ENCODE assay signal across 10 mouse cellular contexts in the genomic region with DNA sequence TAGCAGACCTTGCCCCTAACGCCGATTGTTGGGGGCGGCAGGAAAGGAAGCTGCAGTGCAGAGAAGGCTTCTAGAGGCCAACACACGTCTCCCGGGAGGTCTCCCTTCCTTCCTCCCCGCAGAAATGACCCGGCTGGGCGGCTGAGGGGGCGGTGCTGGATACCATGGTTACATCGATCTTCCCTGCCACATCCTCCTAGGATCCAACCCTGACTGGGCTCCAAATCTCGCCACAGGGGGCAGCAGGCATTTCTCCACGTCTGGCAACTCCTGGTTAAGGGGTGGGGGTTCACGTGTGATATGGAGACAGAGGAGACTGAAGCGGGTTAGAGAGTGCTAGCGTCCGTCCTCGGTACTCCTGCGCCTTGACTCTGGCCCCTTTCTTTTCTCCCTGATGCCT. TPM values are rescaled to one million over a fixed set of nuclear protein-coding genes. Genes with fewer than 3 reads are reported as not detected.
DNase-seq lines count a peak whose midpoint lies in the region; ATAC-seq and TF ChIP-seq lines count a peak whose summit lies in the region.
"Had no signal": no experiment of that assay in that cellular context is flagged by ENCODE, and none has a peak within 500 bp of the region (broad histone marks: within the 10 kb centered on the region; RNA-seq: fewer than 3 reads in every experiment).

No protein-coding gene starts in this region.

- WGBS in kidney, embryonic 14.5 days, result under 1% methylated on average over 18 of the region's 18 CpGs
- 7% methylated on average over 18 of the region's 18 CpGs for WGBS in forebrain, postnatal 0 days
- 2% methylated on average over 18 of the region's 18 CpGs for WGBS in intestine, embryonic 15.5 days

- ATAC-seq in kidney, embryonic 14.5 days (ENCODE audit: low FRiP score, low TSS enrichment), result peak; percentile 33
- peak; percentile 49 for ATAC-seq in forebrain, postnatal 0 days
- ATAC-seq in intestine, embryonic 15.5 days, result peak; percentile 18

- peak overlapping the region; percentile 42 for H3K27ac ChIP-seq in kidney, embryonic 14.5 days (ENCODE audit: low read depth, low read length)
- 0 out of 2 replicates have a peak overlapping the region, but pooled peaks have one; percentile 21 for H3K27ac ChIP-seq in forebrain, postnatal 0 days (ENCODE audit: low read depth, low read length)
- H3K27ac ChIP-seq in intestine, embryonic 15.5 days, result peak overlapping the region; percentile 49

- peaks cover 37% of the 10 kb centered on the region for H3K4me1 ChIP-seq in kidney, embryonic 14.5 days (ENCODE audit: control insufficient read depth, insufficient read depth, low read length)
- no peaks in the 10 kb centered on the region for H3K4me1 ChIP-seq in forebrain, postnatal 0 days (ENCODE audit: insufficient read depth)
- H3K4me1 ChIP-seq in intestine, embryonic 15.5 days (replicated peaks), result peaks cover 28% of the 10 kb centered on the region

- H3K27me3 ChIP-seq in kidney, embryonic 14.5 days (ENCODE audit: control insufficient read depth, insufficient read depth, low read length), result peaks cover 26% of the 10 kb centered on the region
- H3K27me3 ChIP-seq in forebrain, postnatal 0 days (ENCODE audit: insufficient read depth, low read length), result no peaks in the 10 kb centered on the region
- H3K27me3 ChIP-seq in intestine, embryonic 15.5 days (replicated peaks), result peaks cover 41% of the 10 kb centered on the region

- peak overlapping the region; percentile 49 for H3K4me2 ChIP-seq in kidney, embryonic 14.5 days (replicated peaks; ENCODE audit: low read depth, low read length)
- peak overlapping the region; percentile 38 for H3K4me2 ChIP-seq in forebrain, postnatal 0 days (ENCODE audit: low read depth)
- peak overlapping the region; percentile 56 for H3K4me2 ChIP-seq in intestine, embryonic 15.5 days (replicated peaks)

- TF ChIP-seq CTCF in forebrain, postnatal 0 days (IDR thresholded peaks at IDR 0.05; ENCODE audit: low read depth), result peak; percentile 59

- peak overlapping the region; percentile 47 for H3K9ac ChIP-seq in kidney, embryonic 14.5 days (ENCODE audit: low read depth, low read length)
- 0 out of 2 replicates have a peak overlapping the region, but pooled peaks have one; percentile 10 for H3K9ac ChIP-seq in forebrain, postnatal 0 days
- H3K9ac ChIP-seq in intestine, embryonic 15.5 days, result peak overlapping the region; percentile 30; the same call in 1 of the 2 replicates

- H3K36me3 ChIP-seq in kidney, embryonic 14.5 days (ENCODE audit: control insufficient read depth, insufficient read depth, low read length), result no peaks in the 10 kb centered on the region
- H3K36me3 ChIP-seq in forebrain, postnatal 0 days (ENCODE audit: insufficient read depth), result no peaks in the 10 kb centered on the region
- no peaks in the 10 kb centered on the region for H3K36me3 ChIP-seq in intestine, embryonic 15.5 days
- H3K36me3 ChIP-seq: G1E had no signal

- H3K4me3 ChIP-seq in kidney, embryonic 14.5 days (ENCODE audit: low read length), result peak overlapping the region; percentile 22
- no peak overlapping the region for H3K4me3 ChIP-seq in forebrain, postnatal 0 days (ENCODE audit: low read depth, low read length)
- H3K4me3 ChIP-seq in intestine, embryonic 15.5 days (replicated peaks), result peak overlapping the region; percentile 19

- H3K9me3 ChIP-seq in kidney, embryonic 14.5 days (ENCODE audit: control insufficient read depth, low read length), result no peaks in the 10 kb centered on the region
- no peaks in the 10 kb centered on the region for H3K9me3 ChIP-seq in forebrain, postnatal 0 days (ENCODE audit: low read length)
- no peaks in the 10 kb centered on the region for H3K9me3 ChIP-seq in intestine, embryonic 15.5 days

- no peak for DNase-seq in kidney, adult 9 months
- DNase-seq in R1 (ENCODE audit: low read depth, low spot score), result peak; percentile 82
- peak; percentile 69 for DNase-seq in forebrain, postnatal 0 days
- peak; percentile 88 for DNase-seq in mesoderm, embryonic 11.5 days (ENCODE audit: low read depth, low spot score)
- no peak for DNase-seq in urinary bladder, postnatal 10 days (ENCODE audit: low spot score)
- no peak for DNase-seq in cerebellum, adult 9-11 months

RNA-seq across cellular contexts. Expression of gene 3110082J24Rik, which starts 5.2 kb away (rescaled TPM):
- polyA plus RNA-seq in kidney, embryonic 14.5 days (2014; fragmentation: Nextera tagmentation; extraction: Ambion mirVana), result not detected in 2 replicates
- 1.0 and 2.0 TPM in 2 replicates for total RNA-seq in forebrain, postnatal 0 days (2014; rRNA removed)
- polyA plus RNA-seq in forebrain, postnatal 0 days (2015; fragmentation: Nextera tagmentation; extraction: Ambion mirVana), result 2.0 and 2.5 TPM in 2 replicates
- polyA plus RNA-seq in intestine, embryonic 15.5 days (2015; fragmentation: Nextera tagmentation; extraction: Ambion mirVana), result not detected in 2 replicates
- total RNA-seq: G1E had no signal
- polyA plus RNA-seq: G1E; small intestine, adult 2 months had no signal

RNA-seq across cellular contexts. Expression of gene Garem2, which starts 6.2 kb away (rescaled TPM):
- polyA plus RNA-seq in kidney, embryonic 14.5 days (2014; fragmentation: Nextera tagmentation; extraction: Ambion mirVana), result 0.61 and 0.80 TPM in 2 replicates
- total RNA-seq in forebrain, postnatal 0 days (2014; rRNA removed), result 10.4 and 10.5 TPM in 2 replicates
- 5.5 and 7.2 TPM in 2 replicates for polyA plus RNA-seq in forebrain, postnatal 0 days (2015; fragmentation: Nextera tagmentation; extraction: Ambion mirVana)
- polyA plus RNA-seq in intestine, embryonic 15.5 days (2015; fragmentation: Nextera tagmentation; extraction: Ambion mirVana), result 0.53 and 0.57 TPM in 2 replicates
- polyA plus RNA-seq: G1E had no signal

RNA-seq across cellular contexts. Expression of gene Tyms, which starts 37.7 kb away (rescaled TPM):
- polyA plus RNA-seq in kidney, embryonic 14.5 days (2014; fragmentation: Nextera tagmentation; extraction: Ambion mirVana), result 328 and 403 TPM in 2 replicates
- total RNA-seq in forebrain, postnatal 0 days (2014; rRNA removed), result 12.3 and 14.3 TPM in 2 replicates
- 26.8 and 34.1 TPM in 2 replicates for polyA plus RNA-seq in forebrain, postnatal 0 days (2015; fragmentation: Nextera tagmentation; extraction: Ambion mirVana)
- polyA plus RNA-seq in intestine, embryonic 15.5 days (2015; fragmentation: Nextera tagmentation; extraction: Ambion mirVana), result 276 and 288 TPM in 2 replicates

RNA-seq across cellular contexts. Expression of gene Hadha, which starts 43.8 kb away (rescaled TPM):
- 93.4 and 119 TPM in 2 replicates for polyA plus RNA-seq in kidney, embryonic 14.5 days (2014; fragmentation: Nextera tagmentation; extraction: Ambion mirVana)
- 50.3 and 57.9 TPM in 2 replicates for total RNA-seq in forebrain, postnatal 0 days (2014; rRNA removed)
- polyA plus RNA-seq in forebrain, postnatal 0 days (2015; fragmentation: Nextera tagmentation; extraction: Ambion mirVana), result 45.9 and 56.1 TPM in 2 replicates
- 178 and 193 TPM in 2 replicates for polyA plus RNA-seq in intestine, embryonic 15.5 days (2015; fragmentation: Nextera tagmentation; extraction: Ambion mirVana)

RNA-seq across cellular contexts. Expression of gene Hadhb, which starts 43.9 kb away (rescaled TPM):
- 129 and 149 TPM in 2 replicates for polyA plus RNA-seq in kidney, embryonic 14.5 days (2014; fragmentation: Nextera tagmentation; extraction: Ambion mirVana)
- total RNA-seq in forebrain, postnatal 0 days (2014; rRNA removed), result 54.4 and 59.3 TPM in 2 replicates
- polyA plus RNA-seq in forebrain, postnatal 0 days (2015; fragmentation: Nextera tagmentation; extraction: Ambion mirVana), result 43.2 and 46.2 TPM in 2 replicates
- 246 and 269 TPM in 2 replicates for polyA plus RNA-seq in intestine, embryonic 15.5 days (2015; fragmentation: Nextera tagmentation; extraction: Ambion mirVana)

Comparison
In these comparisons a context has a peak if more than half of its experiments do, and no peak if none do; other contexts are left out.
1. DNase-seq: peak in R1 (single experiment), forebrain, postnatal 0 days (single experiment) and mesoderm, embryonic 11.5 days (single experiment); none in kidney, adult 9 months (single experiment), urinary bladder, postnatal 10 days (single experiment) and cerebellum, adult 9-11 months (single experiment).
2. Peak in every context shown above with its lines, with median percentiles within 50 percentile points of each other: ATAC-seq, H3K27ac ChIP-seq, H3K4me2 ChIP-seq and H3K9ac ChIP-seq.